Mouse (Mus musculus): ENCODE data around the gene Guca1a. TPM values are rescaled to one million over a fixed set of nuclear protein-coding genes. Genes with fewer than 3 reads are reported as not detected.

Gene Guca1a
- polyA plus RNA-seq, 1 experiment = 1.2 TPM

- 95% methylated on average over 11 of the region's 11 CpGs for WGBS
- no peak overlapping the region for H3K4me3 ChIP-seq (ENCODE audit: control insufficient read depth, insufficient read depth, low read length)
- H3K27me3 ChIP-seq (ENCODE audit: control insufficient read depth, insufficient read depth, low read length) = no peaks in the 10 kb centered on the region
- no peak overlapping the region for H3K27ac ChIP-seq (ENCODE audit: control insufficient read depth, insufficient read depth, low read length)
- H3K36me3 ChIP-seq (ENCODE audit: control insufficient read depth, insufficient read depth, low read length) = peaks cover 2% of the 10 kb centered on the region; the same call in 1 of the 2 replicates
- H3K4me1 ChIP-seq (replicated peaks; ENCODE audit: control insufficient read depth, insufficient read depth, low read length) = no peaks in the 10 kb centered on the region
- TF ChIP-seq POLR2A (IDR thresholded peaks at IDR 0.05; ENCODE audit: control insufficient read depth, extremely low read depth, insufficient read depth, low read length, poor library complexity) = no peak
- TF ChIP-seq CTCF (IDR thresholded peaks at IDR 0.05; ENCODE audit: borderline replicate concordance, control insufficient read depth, extremely low read depth, insufficient read depth, low read length, poor library complexity) = no peak
- DNase-seq = no peak
Observed at GRCm38 (mm10) chr17:47381917-47382316, 18.5 kb downstream of the Guca1a start.

- DNase-seq = no peak
- no peak overlapping the region for H3K4me3 ChIP-seq (ENCODE audit: control insufficient read depth, insufficient read depth, low read length)
- TF ChIP-seq POLR2A (IDR thresholded peaks at IDR 0.05; ENCODE audit: control insufficient read depth, extremely low read depth, insufficient read depth, low read length, poor library complexity) = no peak
- TF ChIP-seq CTCF (IDR thresholded peaks at IDR 0.05; ENCODE audit: borderline replicate concordance, control insufficient read depth, extremely low read depth, insufficient read depth, low read length, poor library complexity) = no peak
- H3K4me1 ChIP-seq (replicated peaks; ENCODE audit: control insufficient read depth, insufficient read depth, low read length) = no peaks in the 10 kb centered on the region
- H3K27ac ChIP-seq (ENCODE audit: control insufficient read depth, insufficient read depth, low read length) = no peak overlapping the region
- H3K36me3 ChIP-seq (ENCODE audit: control insufficient read depth, insufficient read depth, low read length) = peaks cover 14% of the 10 kb centered on the region; the same call in 1 of the 2 replicates
- 95% methylated on average over 15 of the region's 15 CpGs for WGBS
- H3K27me3 ChIP-seq (ENCODE audit: control insufficient read depth, insufficient read depth, low read length) = no peaks in the 10 kb centered on the region
Observed at GRCm38 (mm10) chr17:47378133-47378532, 22.3 kb downstream of the Guca1a start.

GRCm38 (mm10) chr17:47376779-47377280, 23.6 kb downstream of the Guca1a start:
- no peaks in the 10 kb centered on the region for H3K27me3 ChIP-seq (ENCODE audit: control insufficient read depth, insufficient read depth, low read length)
- no peak overlapping the region for H3K27ac ChIP-seq (ENCODE audit: control insufficient read depth, insufficient read depth, low read length)
- TF ChIP-seq POLR2A (IDR thresholded peaks at IDR 0.05; ENCODE audit: control insufficient read depth, extremely low read depth, insufficient read depth, low read length, poor library complexity) (no peak), CTCF (IDR thresholded peaks at IDR 0.05; ENCODE audit: borderline replicate concordance, control insufficient read depth, extremely low read depth, insufficient read depth, low read length, poor library complexity) (no peak)
- H3K4me1 ChIP-seq (replicated peaks; ENCODE audit: control insufficient read depth, insufficient read depth, low read length) = no peaks in the 10 kb centered on the region
- DNase-seq = no peak
- no peak overlapping the region for H3K4me3 ChIP-seq (ENCODE audit: control insufficient read depth, insufficient read depth, low read length)
- 60% methylated on average over 6 of the region's 6 CpGs for WGBS
- peaks cover 14% of the 10 kb centered on the region; the same call in 1 of the 2 replicates for H3K36me3 ChIP-seq (ENCODE audit: control insufficient read depth, insufficient read depth, low read length)

GRCm38 (mm10) chr17:47373991-47374390, 26.4 kb downstream of the Guca1a start:
- H3K27me3 ChIP-seq (ENCODE audit: control insufficient read depth, insufficient read depth, low read length) = no peaks in the 10 kb centered on the region
- H3K36me3 ChIP-seq (ENCODE audit: control insufficient read depth, insufficient read depth, low read length) = peaks cover 14% of the 10 kb centered on the region; the same call in 1 of the 2 replicates
- H3K27ac ChIP-seq (ENCODE audit: control insufficient read depth, insufficient read depth, low read length) = no peak overlapping the region
- H3K4me1 ChIP-seq (replicated peaks; ENCODE audit: control insufficient read depth, insufficient read depth, low read length) = peaks cover 6% of the 10 kb centered on the region
- DNase-seq = no peak
- H3K4me3 ChIP-seq (ENCODE audit: control insufficient read depth, insufficient read depth, low read length) = no peak overlapping the region
- TF ChIP-seq CTCF (IDR thresholded peaks at IDR 0.05; ENCODE audit: borderline replicate concordance, control insufficient read depth, extremely low read depth, insufficient read depth, low read length, poor library complexity) (no peak), POLR2A (IDR thresholded peaks at IDR 0.05; ENCODE audit: control insufficient read depth, extremely low read depth, insufficient read depth, low read length, poor library complexity) (no peak)
- WGBS = 94% methylated on average over 6 of the region's 6 CpGs

GRCm38 (mm10) chr17:47371451-47371850, 28.9 kb downstream of the Guca1a start:
- no peak overlapping the region for H3K27ac ChIP-seq (ENCODE audit: control insufficient read depth, insufficient read depth, low read length)
- 15% methylated on average over 4 of the region's 4 CpGs for WGBS
- H3K4me1 ChIP-seq (replicated peaks; ENCODE audit: control insufficient read depth, insufficient read depth, low read length) = peaks cover 7% of the 10 kb centered on the region
- DNase-seq = peak; percentile 58
- H3K4me3 ChIP-seq (ENCODE audit: control insufficient read depth, insufficient read depth, low read length) = no peak overlapping the region
- peaks cover 8% of the 10 kb centered on the region; the same call in 1 of the 2 replicates for H3K36me3 ChIP-seq (ENCODE audit: control insufficient read depth, insufficient read depth, low read length)
- TF ChIP-seq POLR2A (IDR thresholded peaks at IDR 0.05; ENCODE audit: control insufficient read depth, extremely low read depth, insufficient read depth, low read length, poor library complexity) (no peak), CTCF (IDR thresholded peaks at IDR 0.05; ENCODE audit: borderline replicate concordance, control insufficient read depth, extremely low read depth, insufficient read depth, low read length, poor library complexity) (no peak)
- H3K27me3 ChIP-seq (ENCODE audit: control insufficient read depth, insufficient read depth, low read length) = no peaks in the 10 kb centered on the region

GRCm38 (mm10) chr17:47369087-47369443, 31.3 kb downstream of the Guca1a start:
- H3K4me1 ChIP-seq (replicated peaks; ENCODE audit: control insufficient read depth, insufficient read depth, low read length) = peaks cover 7% of the 10 kb centered on the region
- TF ChIP-seq CTCF (IDR thresholded peaks at IDR 0.05; ENCODE audit: borderline replicate concordance, control insufficient read depth, extremely low read depth, insufficient read depth, low read length, poor library complexity) = no peak
- 5% methylated on average over 20 of the region's 20 CpGs for WGBS
- DNase-seq = no peak
- peak overlapping the region; percentile 51 for H3K4me3 ChIP-seq (ENCODE audit: control insufficient read depth, insufficient read depth, low read length)
- H3K27ac ChIP-seq (ENCODE audit: control insufficient read depth, insufficient read depth, low read length) = no peak overlapping the region
- H3K36me3 ChIP-seq (ENCODE audit: control insufficient read depth, insufficient read depth, low read length) = no peaks in the 10 kb centered on the region
- H3K27me3 ChIP-seq (ENCODE audit: control insufficient read depth, insufficient read depth, low read length) = no peaks in the 10 kb centered on the region

Data from thymus, adult 2 months (tissue).